Mouse (Mus musculus) megakaryocyte, embryonic 14.5 days (primary cell): Measurements from ENCODE around the gene Glrp1.

Experiments used
- FLI1 ChIP-seq: IDR thresholded peaks from 2 replicates; pipeline ENCODE4 v1.6.1; 2012; ENCODE audit warnings: low read length, inconsistent platforms, mixed read lengths
- GATA1 ChIP-seq: IDR thresholded peaks from 3 replicates; pipeline ENCODE4 v1.6.1; 2012; ENCODE audit warnings: mixed read lengths, low read length, inconsistent platforms, borderline replicate concordance

GRCm38 (mm10) chr1:88549263-88549662 lies 39.4 kb upstream of the Glrp1 start:
- TF ChIP-seq GATA1 (no peak), FLI1 (no peak)
